Mouse (Mus musculus) heart, adult 18-20 months (tissue): Measurements from ENCODE around the gene Snx18. TPM values are rescaled to one million over a fixed set of nuclear protein-coding genes. Genes with fewer than 3 reads are reported as not detected.

Experiments
- DNase-seq, 2 experiments: peaks; one replicate each; pipeline ENCODE4 v3.0.0; 2021 to 2022; ENCODE audit warnings: mixed read lengths in 1 of 2
- total RNA-seq, 2 experiments: library from RNA; stranded (reverse); gene quantifications; 2 replicates each; pipeline ENCODE4 v1.2.3; 2021

Gene Snx18
- total RNA-seq, 2 experiments from 2014 or later = 20.2 to 20.4 TPM

DNA sequence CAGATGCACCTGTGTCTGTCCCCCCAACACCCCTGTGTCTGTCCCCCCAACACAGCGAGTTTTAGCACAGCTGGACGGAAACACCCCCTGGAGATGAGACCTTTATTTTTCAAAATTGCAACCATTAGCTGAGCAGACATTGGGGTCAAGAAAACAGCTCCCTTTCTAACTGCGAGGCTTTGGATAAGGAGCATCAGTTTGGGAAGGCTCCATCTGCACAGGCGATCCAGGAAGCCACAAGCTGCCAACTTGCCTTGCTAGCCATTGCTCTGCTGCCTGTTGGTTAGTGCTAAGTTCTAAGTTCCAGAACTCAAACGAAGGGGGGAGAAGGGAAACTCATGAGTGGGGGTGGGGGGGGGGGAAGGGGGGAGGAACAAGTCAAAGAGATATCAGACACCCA, 51.4 kb downstream of the Snx18 start:
- peak in 1 of 2 experiments; percentile 23 for DNase-seq

DNA sequence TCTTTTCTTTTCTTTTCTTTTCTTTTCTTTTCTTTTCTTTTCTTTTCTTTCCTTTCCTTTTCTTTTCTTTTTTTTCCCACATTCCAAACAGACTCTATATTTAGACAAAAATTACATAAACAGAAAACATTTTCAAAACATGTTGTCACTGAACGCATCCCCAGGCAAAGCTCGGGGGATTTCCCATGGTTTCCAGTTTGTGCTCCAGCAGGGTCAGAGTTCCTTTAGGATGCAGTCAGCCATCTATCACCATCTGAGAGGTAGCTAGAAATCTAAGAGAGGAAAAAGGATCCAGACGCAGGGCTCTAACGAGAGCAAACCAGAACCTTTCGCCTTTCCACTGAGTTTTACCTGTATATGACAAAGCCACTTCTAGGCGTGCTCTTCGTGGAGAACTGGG, 52.0 kb downstream of the Snx18 start:
- DNase-seq = peak; percentile 29 to 47

DNA sequence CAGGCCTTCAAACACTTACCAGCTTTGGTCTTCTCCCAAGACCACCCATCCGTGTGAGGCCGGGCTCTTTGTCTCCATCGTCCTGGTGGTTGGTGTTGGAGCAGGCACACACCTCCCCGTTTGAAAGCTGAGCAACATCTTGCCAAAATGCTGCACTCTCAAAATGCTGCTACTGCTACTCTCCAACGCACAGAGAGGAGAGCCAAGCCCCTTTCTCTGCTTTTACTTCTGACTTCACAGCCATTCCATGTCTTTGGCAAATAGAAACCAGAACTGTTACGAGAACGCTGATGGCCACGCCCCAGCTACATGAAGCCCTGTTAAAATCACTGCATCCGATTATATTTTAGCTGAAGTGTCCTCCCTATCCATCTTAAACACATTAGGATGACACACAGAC, 58.7 kb downstream of the Snx18 start:
- DNase-seq = no peak

DNA sequence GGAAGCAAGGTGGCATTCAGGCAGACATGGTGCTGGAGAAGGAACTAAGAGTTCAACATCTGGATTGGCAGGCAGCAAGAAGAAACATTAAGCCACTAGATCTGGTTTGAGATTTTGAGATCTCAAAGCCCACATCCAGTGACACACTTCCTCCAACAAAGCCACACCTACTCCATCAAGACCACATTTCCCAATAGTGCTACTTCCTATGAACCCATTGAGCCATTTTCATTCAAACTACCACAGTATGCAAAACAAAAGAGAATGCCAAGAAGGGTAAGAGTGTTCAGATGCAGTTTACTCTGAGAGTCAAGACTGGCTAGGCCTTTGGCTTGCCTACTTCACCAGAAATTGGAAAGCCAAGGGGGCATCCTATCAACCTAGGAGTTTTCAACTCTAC, 61.8 kb downstream of the Snx18 start:
- no peak for DNase-seq

DNA sequence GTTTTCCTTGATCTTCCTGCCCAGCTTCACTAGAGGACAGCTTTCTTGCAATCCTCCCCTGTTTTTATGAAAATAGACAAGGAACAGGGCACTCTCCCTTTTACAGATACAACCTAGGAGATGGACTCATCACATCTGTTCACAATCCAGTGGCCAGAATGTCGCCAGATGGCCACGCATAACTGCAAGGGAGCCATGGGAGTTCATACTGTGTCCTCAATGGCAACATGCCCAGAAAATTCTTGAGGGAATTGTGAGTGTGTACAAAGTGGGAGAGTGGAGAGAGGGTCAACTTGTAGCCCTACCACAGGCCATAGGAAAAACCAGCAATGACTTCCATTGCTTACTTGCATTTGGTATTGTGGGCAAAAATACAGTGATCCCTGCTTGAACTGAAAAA, 63.1 kb downstream of the Snx18 start:
- DNase-seq = peak; percentile 74 to 83

DNA sequence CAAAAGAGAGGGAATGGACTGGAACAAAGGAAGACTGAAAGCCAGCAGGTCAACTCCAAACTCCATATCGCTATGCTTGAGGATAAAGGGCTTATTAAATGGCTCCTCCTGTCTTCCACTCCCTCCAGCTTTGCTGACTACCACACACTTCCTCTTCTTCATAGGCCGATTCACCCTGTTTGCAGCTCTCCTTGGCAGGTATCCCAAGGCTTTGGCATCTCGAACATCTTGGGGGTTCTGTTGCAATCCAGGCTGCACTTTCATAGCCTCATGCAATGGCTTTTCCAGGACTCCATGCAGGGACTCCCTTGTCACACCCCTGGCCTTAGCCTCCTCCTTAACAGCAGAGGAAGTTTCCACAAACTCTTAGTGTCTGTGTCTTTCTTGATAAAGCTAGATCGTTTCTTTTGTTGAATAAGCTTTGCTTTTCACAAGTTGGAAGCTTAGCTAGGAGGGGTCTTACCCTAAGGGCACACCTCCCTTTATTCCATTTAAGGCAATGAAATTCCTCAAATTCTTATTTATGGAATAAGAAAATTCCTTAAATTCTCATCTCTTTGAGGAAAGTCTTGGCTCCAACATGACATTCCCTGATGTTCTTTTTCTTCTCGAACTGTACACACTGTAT, 64.6 kb downstream of the Snx18 start:
- DNase-seq = peak in 1 of 2 experiments; percentile 48

DNA sequence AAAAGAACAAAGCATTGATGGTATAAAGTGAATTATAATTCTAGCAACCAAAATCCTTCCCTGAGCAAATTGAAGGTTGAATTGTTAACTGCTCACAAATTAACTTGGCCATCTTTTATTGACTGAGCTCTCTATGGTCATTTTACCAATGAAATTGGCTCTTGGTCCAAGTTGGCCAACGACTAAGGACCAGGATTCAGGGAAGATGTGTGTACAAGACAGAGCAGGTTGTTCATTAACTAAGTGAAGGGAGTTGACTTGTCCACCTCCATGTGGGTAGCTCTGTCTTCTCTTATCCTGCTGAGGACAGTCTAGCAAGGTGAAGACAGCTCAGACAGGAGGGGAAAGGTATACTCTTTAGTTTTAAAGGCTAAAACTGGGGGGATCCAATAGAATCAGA, 66.0 kb downstream of the Snx18 start:
- DNase-seq = no peak

DNA sequence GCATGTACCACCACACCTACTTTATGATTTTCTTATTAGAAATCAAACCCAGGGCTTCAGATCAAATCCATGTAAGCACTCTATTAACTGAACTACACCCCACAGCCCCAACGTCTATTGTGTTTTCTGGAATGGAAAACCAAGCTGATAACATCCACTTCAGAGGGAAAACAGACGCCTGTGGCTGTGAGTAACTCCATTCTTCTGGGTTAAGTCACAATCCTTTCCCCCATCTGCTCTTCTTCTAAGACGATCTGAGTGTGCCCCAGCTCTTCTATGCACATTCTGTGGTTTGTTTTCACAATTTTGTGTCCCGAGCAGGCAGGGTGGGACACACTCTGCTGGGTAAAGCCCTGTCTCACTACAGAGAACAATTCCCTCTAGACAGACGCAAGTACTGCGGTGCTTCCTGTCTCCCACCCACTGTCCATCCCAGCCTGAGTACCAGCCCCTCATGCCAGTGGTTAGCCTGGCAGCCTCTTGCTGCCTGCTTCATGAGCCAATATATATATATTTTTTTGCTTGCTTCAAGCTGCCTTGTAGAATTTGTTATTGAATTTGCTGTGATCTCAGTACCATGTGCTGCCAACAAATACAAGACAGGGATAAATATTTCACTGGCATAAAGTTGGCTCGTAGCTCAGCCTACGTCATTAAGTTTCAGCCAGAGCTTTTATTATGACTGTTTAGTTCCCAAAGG, 67.3 kb downstream of the Snx18 start:
- DNase-seq = peak; percentile 66 to 68

DNA sequence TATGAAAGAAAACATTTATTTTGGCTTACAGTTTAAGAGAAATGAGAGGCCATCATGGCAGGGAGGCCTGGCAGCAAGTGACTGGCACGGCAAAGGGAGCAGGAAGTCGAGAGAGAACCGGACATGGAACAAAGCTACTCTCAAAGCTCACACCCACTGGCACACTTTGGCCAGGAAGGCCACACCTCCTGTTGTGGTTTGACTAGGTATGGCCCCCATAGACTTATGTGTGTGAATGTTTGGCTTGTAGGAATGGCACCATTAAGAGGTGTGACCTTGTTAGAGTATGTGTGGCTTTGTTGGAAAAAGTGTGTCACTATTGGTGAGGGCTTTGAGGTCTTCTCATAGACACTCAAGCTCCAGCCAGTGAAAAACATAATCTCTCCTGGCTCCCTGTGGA, 69.3 kb downstream of the Snx18 start:
- DNase-seq = no peak

DNA sequence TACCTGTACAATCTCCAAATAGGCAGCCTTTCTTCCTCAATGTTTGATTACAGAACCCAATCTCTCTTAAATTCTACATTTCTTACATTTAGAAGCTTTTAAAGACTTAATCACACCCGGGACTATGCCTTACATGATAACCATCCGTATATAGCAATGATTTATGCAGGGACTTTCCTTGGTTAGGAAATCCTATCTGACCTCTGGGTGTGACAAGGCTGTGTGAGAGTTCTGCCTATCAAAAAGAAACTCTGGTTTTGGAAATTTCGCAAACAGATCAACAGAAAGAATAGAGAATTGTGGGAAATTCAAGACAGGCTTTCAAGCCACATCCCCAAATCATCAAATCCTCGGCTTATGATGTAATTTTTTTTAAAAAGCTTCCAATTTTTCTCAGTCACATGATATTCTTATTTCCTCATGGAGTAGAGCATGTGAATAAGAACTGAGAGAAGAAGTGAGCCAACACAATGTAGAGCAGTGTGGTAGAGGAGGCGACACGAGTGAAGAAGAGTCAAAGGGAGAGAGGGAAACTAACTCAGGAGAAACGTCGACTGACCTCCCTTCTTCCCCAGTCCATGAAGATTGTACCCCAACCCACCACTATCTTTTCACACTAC, 70.4 kb downstream of the Snx18 start:
- no peak for DNase-seq

DNA sequence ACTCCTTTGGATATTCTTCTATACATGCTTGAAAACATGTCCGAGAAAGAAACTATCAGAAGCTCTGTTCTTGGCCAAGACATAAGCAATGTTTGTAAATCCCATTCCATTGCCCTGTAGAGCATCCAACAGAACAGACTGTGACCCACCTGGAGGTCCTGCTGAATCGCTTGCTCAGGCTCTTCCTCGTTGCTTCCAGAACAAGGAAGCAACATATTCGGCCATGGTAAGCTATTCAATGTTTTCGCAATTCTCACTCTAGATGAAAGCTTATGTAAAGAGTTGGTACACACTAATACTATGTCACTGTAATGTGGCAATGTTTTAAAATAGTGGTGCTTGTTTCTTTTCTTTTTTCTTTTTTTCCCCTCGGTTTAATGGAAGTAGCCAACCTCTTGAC, 76.0 kb downstream of the Snx18 start:
- no peak for DNase-seq

Other genes with a start within 250 kb of the Snx18 start
- gene Hspb3, start 45.1 kb upstream of the Snx18 start, total RNA-seq = 10 to 100 TPM; 14.3 to 19.7 TPM
- gene Arl15, start 175.9 kb upstream of the Snx18 start, total RNA-seq = 1 to 10 TPM; 6.4 to 7.5 TPM